Mouse (Mus musculus) cerebellum, postnatal 10 days (tissue): ENCODE results near the gene Arpc3.
"Not testable (repeated sequence)": the region's sequence is repeated elsewhere in the genome, so short reads cannot be mapped to it uniquely, and the experiment has no call there.

Experiments
- DNase-seq, 2 experiments: peaks; one replicate each; pipeline ENCODE4 v3.0.0; 2021; ENCODE audit warnings: mixed read lengths in 2 of 2

Arpc3 gene

DNA sequence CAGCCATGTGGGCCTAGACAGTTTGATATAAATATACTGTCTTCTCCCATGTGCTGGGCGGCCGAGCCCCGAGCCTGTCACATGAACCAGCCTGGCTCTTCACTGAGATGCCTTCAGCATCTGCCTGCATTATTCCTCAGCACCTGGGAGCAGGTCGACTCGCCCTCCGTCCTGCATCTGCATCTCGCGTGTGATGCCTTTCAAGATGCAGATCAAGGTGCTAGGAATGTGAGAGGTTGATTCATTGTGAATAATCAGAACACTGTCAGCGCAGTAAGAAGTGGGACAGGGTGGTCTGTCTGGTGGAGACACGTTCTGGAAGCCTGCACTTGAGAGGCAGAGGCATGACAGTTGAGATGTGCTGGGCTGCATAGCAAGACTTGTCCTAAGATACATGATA is 52.8 kb downstream of the Arpc3 start:
- DNase-seq = no peak

DNA sequence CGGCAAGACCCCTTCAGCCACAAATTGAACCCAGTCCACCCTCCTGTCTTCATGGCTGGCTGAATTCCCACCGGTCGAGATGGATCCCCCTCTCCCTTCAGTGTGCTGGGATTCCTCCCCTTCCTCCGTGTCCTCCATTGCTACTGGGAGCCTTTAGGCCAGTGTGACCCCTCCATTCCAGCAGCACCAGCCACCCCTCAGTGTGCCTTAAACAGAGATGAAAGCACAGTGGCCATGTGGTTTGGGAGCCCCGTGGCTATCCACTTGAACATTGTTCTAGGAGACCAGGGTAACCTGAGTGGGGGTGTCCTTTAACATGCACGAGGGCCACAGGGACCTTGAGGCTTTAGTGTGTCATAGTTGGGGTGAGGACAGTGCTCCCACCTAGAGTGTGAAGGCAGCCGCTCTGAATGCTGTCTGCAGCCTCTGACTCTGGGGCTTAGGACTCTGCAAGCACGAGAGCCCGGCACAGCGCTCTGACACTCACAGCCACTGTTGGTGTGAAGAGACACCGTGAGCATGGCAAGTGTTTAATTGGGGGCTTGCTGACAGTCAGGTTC is 53.5 kb downstream of the Arpc3 start:
- DNase-seq = no peak

DNA sequence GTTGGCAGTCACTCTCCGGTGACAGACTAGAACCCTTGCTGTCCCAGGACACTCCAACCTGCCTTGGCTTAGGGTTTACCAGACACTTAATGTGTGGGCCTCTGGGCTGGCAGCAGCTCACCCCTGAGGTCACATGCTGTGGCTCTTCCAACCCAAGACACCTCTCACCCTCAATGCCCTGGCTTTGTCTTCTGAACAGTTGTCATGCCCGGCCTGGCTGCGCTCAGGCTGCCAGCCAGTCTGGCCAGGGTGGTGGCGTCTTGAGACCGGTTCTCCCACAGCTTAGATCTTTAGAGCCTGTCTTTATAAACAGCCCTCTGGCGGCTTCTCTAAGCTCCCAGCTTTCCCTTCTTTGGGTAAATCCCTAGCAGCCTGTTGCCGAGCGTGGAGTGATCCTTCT is 56.2 kb downstream of the Arpc3 start:
- DNase-seq = no peak

DNA sequence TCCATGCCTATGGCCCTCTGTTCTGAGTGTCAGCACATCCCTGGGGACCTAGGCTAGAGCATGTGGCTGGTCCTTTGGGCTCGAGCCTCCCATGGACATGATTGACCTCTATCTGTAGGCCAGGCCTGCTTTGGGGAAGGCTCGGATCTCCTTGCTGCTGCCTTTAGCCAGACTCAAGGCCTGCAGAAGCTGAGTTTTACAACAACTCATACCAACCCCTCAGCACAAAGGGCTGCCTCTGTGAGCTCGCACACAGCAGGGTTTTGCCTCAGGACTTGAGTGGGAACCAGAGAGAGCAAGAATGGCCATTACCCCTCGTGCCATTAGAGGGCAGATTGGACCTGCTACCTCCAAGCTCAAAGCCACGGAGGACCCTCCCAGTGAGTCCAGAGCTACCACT is 57.2 kb downstream of the Arpc3 start:
- DNase-seq = no peak

DNA sequence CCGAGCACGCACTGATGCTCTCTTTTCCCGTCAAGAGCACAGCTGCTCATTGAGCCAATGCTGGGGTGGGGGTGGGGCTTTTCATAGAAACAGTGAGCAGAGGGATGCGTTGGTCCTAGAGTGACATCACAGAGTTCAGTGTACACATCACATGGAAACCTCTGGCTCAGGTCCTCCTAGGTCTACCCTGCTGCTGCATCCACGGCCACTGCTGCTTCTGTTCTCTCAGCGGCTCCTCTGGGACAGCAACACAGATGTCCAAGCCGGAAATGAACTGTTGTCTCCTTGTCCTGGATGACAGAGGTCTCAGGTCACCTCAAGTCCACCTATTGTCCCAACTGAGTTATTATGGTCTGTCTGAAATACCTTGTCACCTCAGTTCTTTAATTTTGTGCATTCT is 58.3 kb downstream of the Arpc3 start:
- DNase-seq = no peak

DNA sequence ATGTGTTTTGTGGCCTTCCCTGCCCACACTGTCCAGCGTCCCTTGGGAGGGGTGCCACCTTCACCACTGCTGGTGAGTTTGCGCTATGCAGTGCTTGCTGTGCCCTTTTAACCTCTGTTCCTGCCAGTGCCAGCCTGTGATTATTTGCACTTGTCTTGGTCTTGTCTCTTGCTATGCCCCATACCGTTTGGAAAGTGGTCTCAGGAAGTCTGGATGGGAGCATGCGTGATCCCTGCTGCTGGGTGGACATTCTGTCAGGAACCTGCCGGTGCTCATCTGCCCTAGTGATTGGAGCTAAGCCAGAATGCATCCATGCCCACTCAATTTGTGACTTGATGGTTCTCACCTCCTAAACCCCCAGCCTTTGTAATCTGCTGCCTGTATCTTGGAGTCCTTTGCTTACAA is 59.2 kb downstream of the Arpc3 start:
- DNase-seq = peak; percentile 50 to 51

DNA sequence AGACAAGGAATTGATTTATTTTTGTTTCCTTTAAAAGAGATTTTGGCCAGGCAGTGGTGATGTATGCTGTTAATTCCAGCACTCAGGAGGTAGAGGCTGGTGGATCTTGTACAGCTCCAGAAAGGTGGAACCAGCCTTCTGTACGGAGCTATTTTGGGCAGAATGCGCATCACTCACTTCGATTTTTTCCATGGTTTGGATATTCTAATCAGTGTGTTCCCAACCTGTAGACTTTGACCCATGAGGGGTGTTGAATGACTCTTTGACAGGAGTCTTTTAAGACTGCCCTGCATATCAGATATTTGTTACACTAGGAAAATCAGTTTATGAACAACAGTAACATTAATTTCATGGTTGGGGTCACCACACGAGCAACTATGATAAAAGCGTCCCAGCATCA is 59.6 kb downstream of the Arpc3 start:
- DNase-seq = no peak

DNA sequence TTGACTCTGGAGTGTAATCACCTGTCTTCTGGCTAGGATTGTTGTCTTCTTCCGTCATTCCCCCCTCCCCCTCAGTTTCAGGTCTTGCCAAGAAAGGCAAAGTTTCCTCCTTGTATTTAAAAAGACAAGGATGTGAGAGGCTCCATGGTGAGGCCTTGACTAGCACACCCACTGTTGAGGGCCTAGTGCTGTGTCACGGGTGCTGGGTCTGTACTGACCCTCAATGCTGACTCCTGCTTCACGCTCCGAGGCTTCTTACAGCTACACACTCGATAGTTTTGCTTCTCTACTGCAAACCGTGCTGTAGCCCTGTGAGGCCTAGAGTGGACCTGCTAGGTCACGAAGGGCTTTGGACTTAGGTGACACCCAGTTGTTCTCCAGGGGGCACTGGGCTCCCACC is 60.5 kb downstream of the Arpc3 start:
- DNase-seq = no peak

GRCm38 (mm10) chr5:122453188-122453587 is 61.5 kb downstream of the Arpc3 start:
- DNase-seq = no peak

- DNase-seq = peak; percentile 40 to 42
These were observed 62.8 kb downstream of the Arpc3 start for GRCm38 (mm10) chr5:122454442-122454841.

- DNase-seq = no peak
These were observed 63.2 kb downstream of the Arpc3 start for GRCm38 (mm10) chr5:122454883-122455282.

DNA sequence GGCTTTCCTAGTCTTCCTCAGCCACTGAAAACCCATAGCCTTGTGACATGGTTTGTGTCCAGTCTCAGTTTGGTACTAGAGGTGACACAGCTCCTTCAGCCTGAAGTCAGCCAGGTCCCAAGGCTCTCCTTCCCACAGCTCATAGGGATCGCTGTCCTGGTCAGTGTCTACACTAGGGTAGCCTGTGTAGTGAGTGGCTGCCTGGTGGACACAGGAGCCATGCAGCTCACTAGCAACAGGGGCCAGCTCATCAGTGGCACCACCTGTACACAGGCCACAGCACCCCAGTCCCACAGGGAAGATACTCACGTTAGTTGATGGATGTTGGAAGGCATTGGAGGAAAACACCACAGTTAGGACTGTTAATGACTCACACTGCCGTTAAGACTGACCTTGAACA is 63.9 kb downstream of the Arpc3 start:
- no peak for DNase-seq

DNA sequence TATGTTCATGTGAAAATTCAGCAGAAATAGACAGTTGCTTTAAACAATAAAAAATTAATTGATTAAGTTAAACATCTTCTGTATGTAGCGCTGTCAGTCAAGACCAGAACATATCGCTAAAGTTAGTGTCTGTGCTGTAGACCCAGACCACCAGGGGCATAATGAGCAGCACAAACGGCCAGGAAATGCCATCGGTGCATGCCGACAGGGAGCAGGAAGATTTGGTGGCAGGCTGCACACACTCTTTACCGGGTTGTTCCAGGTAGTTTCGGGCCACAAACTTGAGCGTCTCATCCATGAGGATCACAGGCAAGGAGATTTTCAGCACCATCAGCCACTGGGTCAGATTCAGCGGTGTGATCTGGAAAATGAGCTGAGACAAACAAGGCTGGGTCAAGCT is 65.4 kb downstream of the Arpc3 start:
- DNase-seq = not testable (repeated sequence)

DNA sequence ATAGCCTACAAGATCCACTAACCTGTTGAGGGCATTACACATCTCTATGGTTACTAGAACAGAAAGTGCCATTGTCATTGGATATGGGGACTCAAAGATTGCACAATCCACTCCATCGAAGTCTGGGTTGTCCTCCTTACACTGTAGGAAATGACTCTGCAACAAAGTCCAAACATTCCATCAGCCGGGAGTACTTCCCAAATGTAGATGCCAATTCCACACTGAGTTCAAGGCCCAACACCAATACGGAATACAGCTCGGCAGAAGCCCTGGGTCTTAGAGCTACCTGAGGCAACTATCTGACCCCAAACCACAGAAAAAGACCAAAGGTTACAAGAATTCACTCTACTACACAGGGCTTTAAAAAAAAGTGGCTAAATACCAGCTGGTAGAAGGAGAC is 66.4 kb downstream of the Arpc3 start:
- DNase-seq = no peak

- DNase-seq = no peak
These were observed 67.7 kb downstream of the Arpc3 start for GRCm38 (mm10) chr5:122459335-122459734.

DNA sequence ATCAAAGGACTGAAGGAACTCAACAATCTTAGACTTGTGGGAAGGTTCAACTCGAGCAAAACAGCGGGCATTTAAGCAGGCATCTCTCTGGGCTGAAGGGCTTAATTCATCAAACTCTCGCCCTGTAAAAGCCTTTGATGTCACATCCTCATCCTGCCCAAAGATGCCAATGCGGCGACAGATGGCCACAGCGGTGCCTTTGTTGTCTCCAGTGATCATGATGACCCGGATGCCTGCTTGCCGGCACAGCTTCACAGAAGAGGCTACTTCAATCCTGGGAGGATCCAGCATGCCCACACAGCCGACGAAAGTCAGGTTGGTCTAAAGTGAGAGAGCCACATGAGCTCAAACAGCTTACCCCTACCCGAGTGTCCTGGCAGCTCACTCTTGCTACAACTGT is 69.0 kb downstream of the Arpc3 start:
- DNase-seq = peak; percentile 36 to 45

DNA sequence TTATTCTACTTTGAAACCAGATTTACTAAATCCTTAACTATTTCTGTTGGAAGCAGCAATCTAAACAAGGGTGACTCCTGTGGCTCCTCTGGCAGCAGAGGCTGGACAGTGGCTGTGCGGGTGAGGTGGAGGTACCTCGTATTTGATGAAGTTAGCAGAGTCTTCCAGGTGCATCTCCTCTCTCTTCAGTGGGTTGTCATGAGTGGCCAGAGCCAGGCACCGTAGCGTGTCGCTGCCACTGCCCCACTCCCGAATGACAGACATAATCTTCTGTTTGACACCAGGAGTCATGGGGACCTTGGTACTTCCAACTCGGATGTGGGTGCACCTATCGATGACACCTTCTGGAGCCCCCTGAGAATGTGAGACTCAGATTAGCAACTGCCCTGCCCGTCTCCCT is 69.8 kb downstream of the Arpc3 start:
- DNase-seq = no peak
